Mouse (Mus musculus) forebrain, embryonic 11.5 days (tissue): Measurements from ENCODE around the gene Irs1. TPM values are rescaled to one million over a fixed set of nuclear protein-coding genes. Genes with fewer than 3 reads are reported as not detected.

Source experiments
- ATAC-seq: fragments of 200-750 bp; cut with Nextera tagmentation; replicated peaks from 2 replicates; pipeline ENCODE4 v1.8.0; 2017; ENCODE audit warnings: moderate TSS enrichment; ENCODE audit not compliant: low FRiP score
- DNase-seq: peaks from one replicate; pipeline ENCODE4 v3.0.0-alpha.2; 2017; ENCODE audit warnings: low spot score
- H3K27ac ChIP-seq: fragments of 300-500 bp; sonication (generic); 2 replicates; pipeline ENCODE4 v1.5.1; 2014; ENCODE audit warnings: low read depth, low read length
- H3K27me3 ChIP-seq: fragments of 300-500 bp; sonication (generic); 2 replicates; pipeline ENCODE4 v1.6.1; 2014; ENCODE audit warnings: mild to moderate bottlenecking, low read length, mixed read lengths; ENCODE audit not compliant: control insufficient read depth, insufficient read depth
- H3K36me3 ChIP-seq: fragments of 300-500 bp; sonication (generic); 2 replicates; pipeline ENCODE4 v1.6.1; 2014; ENCODE audit warnings: mild to moderate bottlenecking, low read length, moderate library complexity, mixed read lengths; ENCODE audit not compliant: control insufficient read depth, insufficient read depth
- H3K4me1 ChIP-seq: fragments of 300-500 bp; sonication (generic); replicated peaks from 2 replicates; pipeline ENCODE4 v1.6.1; 2014; ENCODE audit warnings: low read length, mixed read lengths; ENCODE audit not compliant: control insufficient read depth, insufficient read depth
- H3K4me2 ChIP-seq: fragments of 300-500 bp; sonication (generic); 2 replicates; pipeline ENCODE4 v1.6.1; 2014; ENCODE audit warnings: low read depth, mild to moderate bottlenecking, low read length, moderate library complexity, mixed read lengths; ENCODE audit not compliant: severe bottlenecking
- H3K4me3 ChIP-seq: fragments of 300-500 bp; sonication (generic); 2 replicates; pipeline ENCODE4 v1.5.1; 2014; ENCODE audit warnings: low read depth, low read length
- H3K9ac ChIP-seq: fragments of 300-500 bp; sonication (generic); 2 replicates; pipeline ENCODE4 v1.6.1; 2014; ENCODE audit warnings: low read length
- H3K9me3 ChIP-seq: fragments of 300-500 bp; sonication (generic); 2 replicates; pipeline ENCODE4 v1.6.1; 2016; ENCODE audit warnings: low read length, mixed read lengths; ENCODE audit not compliant: control insufficient read depth
- WGBS: fragments of 180-500 bp; shearing (Covaris S2); extraction: QIAGEN DNeasy Blood & Tissue Kit; methylation state at CpG from one replicate; pipeline ENCODE4 v1.1.7; 2014; 5-methylcytosine and 5-hydroxymethylcytosine counted together
- polyA plus RNA-seq: library from polyadenylated mRNA; unstranded; fragments of >200 nt; fragmentation: Nextera tagmentation; extraction: Ambion mirVana; gene quantifications from 2 replicates; pipeline ENCODE4 v1.2.1, GENCODE M21; 2014

The Irs1 gene
- polyA plus RNA-seq, 1 experiment from 2014 or later = 17.5 TPM

- Histone ChIP-seq H3K9me3 (no peaks in the 10 kb centered on the region), H3K27ac (no peak overlapping the region), H3K4me1 (peaks cover 3% of the 10 kb centered on the region; the same call in 1 of the 2 replicates), H3K4me2 (no peak overlapping the region), H3K27me3 (no peaks in the 10 kb centered on the region), H3K4me3 (no peak overlapping the region), H3K9ac (no peak overlapping the region), H3K36me3 (no peaks in the 10 kb centered on the region)
- no peak for DNase-seq
- no peak for ATAC-seq
- 90% methylated on average over 9 of the region's 9 CpGs for WGBS
Observed at GRCm38 (mm10) chr1:82253789-82254445, 37.3 kb downstream of the Irs1 start.

DNA sequence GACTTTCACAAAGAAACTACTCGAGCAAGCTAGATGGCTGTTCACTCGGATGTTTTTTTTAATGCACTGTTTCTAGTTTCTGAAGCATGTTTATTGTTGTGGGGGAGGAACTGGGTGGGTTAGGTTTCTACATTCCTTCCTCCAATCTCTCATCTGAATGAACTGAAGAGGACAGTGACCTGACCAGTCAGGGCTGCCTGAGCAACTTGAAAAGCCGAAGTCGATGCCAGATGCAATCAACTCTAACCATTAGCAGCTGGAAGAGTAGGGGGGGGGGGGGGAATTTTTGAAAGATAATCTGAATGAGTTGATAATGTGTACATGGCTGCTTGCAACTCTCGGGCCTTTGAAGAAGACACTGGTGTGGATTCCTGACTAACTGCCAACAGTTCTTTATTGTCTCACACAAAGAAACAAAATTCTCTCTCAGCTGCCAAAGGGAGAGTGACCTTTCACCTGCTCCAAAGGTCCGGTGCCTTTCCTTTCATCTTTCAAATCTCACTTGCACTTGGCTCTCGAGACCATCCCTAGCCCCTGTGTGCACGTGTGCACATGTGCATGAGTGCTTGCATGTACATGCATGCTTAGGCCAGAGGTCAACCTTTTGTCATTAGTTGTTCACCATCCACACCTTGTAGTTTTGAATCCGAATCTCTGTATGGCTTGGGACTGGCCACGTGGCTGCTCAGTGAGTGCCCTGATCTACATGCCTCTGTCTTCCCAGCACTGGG is 43.8 kb downstream of the Irs1 start:
- DNase-seq = no peak
- no peak for ATAC-seq
- H3K9ac ChIP-seq = no peak overlapping the region
- no peak overlapping the region for H3K27ac ChIP-seq
- no peak overlapping the region for H3K4me3 ChIP-seq
- H3K4me2 ChIP-seq = no peak overlapping the region
- no peaks in the 10 kb centered on the region for H3K4me1 ChIP-seq
- H3K36me3 ChIP-seq = no peaks in the 10 kb centered on the region
- 68% methylated on average over 10 of the region's 10 CpGs for whole genome bisulfite sequencing
- no peaks in the 10 kb centered on the region for H3K27me3 ChIP-seq
- H3K9me3 ChIP-seq = no peaks in the 10 kb centered on the region

DNA sequence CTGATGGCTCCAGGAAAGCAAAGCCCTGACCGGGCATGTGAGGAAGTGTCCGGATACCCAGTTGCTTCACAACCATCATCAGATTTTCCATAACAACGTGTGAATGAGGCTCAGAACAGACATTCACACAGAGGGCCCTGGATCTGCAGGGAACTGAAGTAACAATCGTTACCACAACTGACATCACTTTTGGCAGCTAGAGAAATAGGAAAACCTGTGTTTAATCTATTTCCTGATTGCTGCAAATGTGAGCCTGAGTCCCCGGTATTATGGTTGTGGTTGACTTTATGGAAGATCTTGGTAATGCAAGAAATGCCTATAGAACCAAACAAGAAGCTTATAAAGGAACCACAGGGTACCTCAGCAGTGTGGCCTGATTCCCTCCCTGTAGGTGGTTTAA is 46.2 kb downstream of the Irs1 start:
- Histone ChIP-seq H3K4me1 (no peaks in the 10 kb centered on the region), H3K27me3 (no peaks in the 10 kb centered on the region), H3K9ac (no peak overlapping the region), H3K27ac (no peak overlapping the region), H3K9me3 (no peaks in the 10 kb centered on the region), H3K4me2 (no peak overlapping the region), H3K4me3 (no peak overlapping the region), H3K36me3 (no peaks in the 10 kb centered on the region)
- 79% methylated on average over 5 of the region's 5 CpGs for WGBS
- DNase-seq = no peak
- no peak for ATAC-seq

GRCm38 (mm10) chr1:82243260-82243825 is 47.9 kb downstream of the Irs1 start:
- no peaks in the 10 kb centered on the region for H3K9me3 ChIP-seq
- H3K4me1 ChIP-seq = no peaks in the 10 kb centered on the region
- no peaks in the 10 kb centered on the region for H3K27me3 ChIP-seq
- no peak overlapping the region for H3K9ac ChIP-seq
- DNase-seq (no peak), ATAC-seq (no peak)
- H3K4me2 ChIP-seq = no peak overlapping the region
- H3K36me3 ChIP-seq = no peaks in the 10 kb centered on the region
- no peak overlapping the region for H3K27ac ChIP-seq
- 91% methylated on average over 6 of the region's 6 CpGs for WGBS
- H3K4me3 ChIP-seq = no peak overlapping the region

DNA sequence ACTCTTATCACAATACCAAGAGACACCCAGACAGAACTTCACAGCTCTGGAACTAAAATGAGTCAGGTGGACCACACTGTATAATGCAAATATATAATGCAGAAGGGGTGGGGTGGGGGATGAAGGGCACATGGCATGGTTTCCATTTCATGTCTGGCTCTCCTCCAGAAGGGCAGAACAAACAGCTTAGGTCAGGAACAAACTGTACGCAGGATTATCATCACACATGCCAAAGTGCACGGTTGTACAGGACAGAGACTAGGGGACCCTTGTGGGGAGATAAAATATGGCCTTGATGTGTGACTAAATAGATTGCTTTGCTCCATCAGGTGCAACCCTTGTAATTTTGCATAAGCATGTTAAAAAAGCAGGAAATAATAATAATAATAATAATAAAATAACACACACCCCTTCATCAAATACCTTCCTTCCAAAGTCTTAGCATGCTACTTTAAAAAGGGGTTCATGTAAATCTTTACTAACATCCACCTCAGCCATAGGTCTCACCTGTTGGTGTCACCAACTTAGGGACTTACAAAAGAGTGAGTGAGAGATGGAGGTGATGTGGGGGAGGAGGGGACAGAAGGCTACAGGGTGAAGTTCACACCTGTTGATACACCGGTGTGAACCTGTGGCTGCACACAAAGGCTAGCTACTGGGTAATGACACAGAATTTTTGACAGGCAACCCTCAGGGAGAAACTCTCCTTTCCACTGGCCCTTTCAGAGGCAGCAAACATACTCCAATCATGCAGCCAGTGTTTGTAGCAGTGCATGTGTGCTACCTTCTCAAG is 51.6 kb downstream of the Irs1 start:
- H3K4me3 ChIP-seq = no peak overlapping the region
- no peaks in the 10 kb centered on the region for H3K9me3 ChIP-seq
- DNase-seq (no peak), ATAC-seq (no peak)
- no peaks in the 10 kb centered on the region for H3K27me3 ChIP-seq
- 95% methylated on average over 3 of the region's 3 CpGs for WGBS
- H3K9ac ChIP-seq = no peak overlapping the region
- no peak overlapping the region for H3K4me2 ChIP-seq
- H3K27ac ChIP-seq = no peak overlapping the region
- H3K4me1 ChIP-seq = no peaks in the 10 kb centered on the region
- H3K36me3 ChIP-seq = peaks cover 4% of the 10 kb centered on the region; the same call in 1 of the 2 replicates

- H3K36me3 ChIP-seq = peaks cover 4% of the 10 kb centered on the region; the same call in 1 of the 2 replicates
Observed at GRCm38 (mm10) chr1:82238245-82238644, 53.0 kb downstream of the Irs1 start.

DNA sequence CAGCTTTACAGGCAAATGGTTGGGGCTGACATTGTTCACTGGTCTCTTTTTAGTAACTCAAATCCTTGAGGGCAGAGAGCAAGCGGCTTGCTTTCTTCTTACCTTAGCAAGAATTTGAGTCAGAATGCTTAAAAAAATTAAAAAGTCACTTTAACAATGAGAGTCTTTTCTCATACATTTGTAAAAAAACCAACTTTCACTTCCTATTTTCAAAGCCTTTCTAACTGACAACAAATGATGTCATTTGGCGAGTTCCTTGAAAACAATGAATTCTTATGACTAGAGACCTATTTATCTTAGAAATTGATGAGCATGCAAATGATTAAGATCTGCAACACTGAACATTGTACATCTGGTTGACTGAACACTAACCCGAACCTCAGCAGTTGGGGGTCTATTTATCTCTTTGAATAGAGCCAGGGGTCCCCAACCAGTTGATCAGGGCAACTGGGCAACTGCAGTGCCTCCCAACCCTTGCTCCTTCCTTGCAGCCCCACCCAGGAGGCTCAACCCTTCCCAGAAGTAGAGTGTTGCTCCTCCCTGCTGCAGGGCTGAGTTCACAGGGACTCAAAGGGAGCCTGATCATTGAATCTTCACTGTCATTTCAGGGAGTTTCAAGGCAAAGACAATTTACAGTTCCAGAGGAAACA is 55.6 kb downstream of the Irs1 start:
- H3K36me3 ChIP-seq = peaks cover 4% of the 10 kb centered on the region; the same call in 1 of the 2 replicates
- no peak overlapping the region for H3K9ac ChIP-seq
- H3K27me3 ChIP-seq = no peaks in the 10 kb centered on the region
- no peak for DNase-seq
- H3K9me3 ChIP-seq = no peaks in the 10 kb centered on the region
- H3K4me1 ChIP-seq = no peaks in the 10 kb centered on the region
- ATAC-seq = no peak
- H3K27ac ChIP-seq = no peak overlapping the region
- WGBS = 71% methylated on average over 3 of the region's 3 CpGs
- no peak overlapping the region for H3K4me3 ChIP-seq
- H3K4me2 ChIP-seq = no peak overlapping the region

More at GRCm38 (mm10) chr1:82238245-82238644, 53.0 kb downstream of the Irs1 start:
- Histone ChIP-seq H3K9ac (no peak overlapping the region), H3K4me1 (no peaks in the 10 kb centered on the region), H3K27me3 (no peaks in the 10 kb centered on the region), H3K9me3 (no peaks in the 10 kb centered on the region), H3K27ac (no peak overlapping the region), H3K4me2 (no peak overlapping the region), H3K4me3 (no peak overlapping the region)
- 85% methylated on average over 4 of the region's 4 CpGs for WGBS
- DNase-seq (no peak), ATAC-seq (no peak)

DNA sequence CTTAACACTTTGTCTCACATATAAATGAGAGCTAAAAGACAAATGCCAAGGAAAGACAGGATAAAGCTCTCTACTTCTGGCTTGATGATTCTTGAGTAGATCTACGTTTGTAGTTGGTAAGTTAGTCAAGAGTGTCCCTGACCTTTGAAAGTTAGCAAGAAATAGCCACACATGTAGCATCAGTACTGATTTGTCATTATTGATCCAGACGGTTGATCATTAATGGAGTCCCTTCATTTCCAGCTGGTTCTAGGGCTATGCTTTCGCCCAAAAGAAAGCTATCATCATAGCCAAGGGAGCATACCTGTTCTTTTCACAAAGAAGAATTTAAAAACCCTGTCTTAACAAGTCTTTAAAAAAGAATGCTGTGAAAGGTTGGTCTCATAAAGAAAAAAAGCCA is 56.6 kb downstream of the Irs1 start:
- H3K36me3 ChIP-seq = peaks cover 4% of the 10 kb centered on the region; the same call in 1 of the 2 replicates
- ATAC-seq (no peak), DNase-seq (no peak)
- H3K27me3 ChIP-seq = no peaks in the 10 kb centered on the region
- no peak overlapping the region for H3K4me2 ChIP-seq
- H3K9me3 ChIP-seq = no peaks in the 10 kb centered on the region
- H3K9ac ChIP-seq = no peak overlapping the region
- no peak overlapping the region for H3K4me3 ChIP-seq
- WGBS = 96% methylated on average over 3 of the region's 3 CpGs
- no peaks in the 10 kb centered on the region for H3K4me1 ChIP-seq
- no peak overlapping the region for H3K27ac ChIP-seq
